Mouse (Mus musculus): ENCODE measurements around the gene Fndc11.

Gene Fndc11

DNA sequence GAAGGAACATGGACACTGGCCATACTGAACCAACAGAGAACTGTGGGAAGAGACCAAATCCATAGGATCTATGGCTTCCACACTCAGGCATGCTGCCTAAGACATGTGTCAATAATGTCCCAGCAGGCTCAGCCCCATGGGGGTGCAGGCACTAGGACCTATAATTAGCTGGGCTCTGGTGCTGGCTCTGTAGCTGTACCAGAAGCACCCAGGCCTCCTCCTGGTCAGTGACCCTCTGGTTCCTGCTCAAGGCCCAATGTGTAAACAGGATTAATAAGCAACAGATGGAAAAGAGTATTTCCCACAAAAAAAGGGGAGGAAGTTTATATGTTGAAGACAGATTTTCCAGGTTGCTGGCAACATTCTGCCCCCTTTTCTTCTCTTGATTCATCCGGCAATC is 33.4 kb downstream of the Fndc11 start:
- no peak for DNase-seq (ENCODE audit: extremely low read depth, low read depth)

GRCm38 (mm10) chr2:181266839-181267238 is 47.0 kb downstream of the Fndc11 start:
- no peak for DNase-seq (ENCODE audit: extremely low read depth, low read depth)

- DNase-seq (ENCODE audit: extremely low read depth, low read depth): no peak
Observed at GRCm38 (mm10) chr2:181272092-181272491, 52.3 kb downstream of the Fndc11 start.

All from MEL-GATA-1-ER (cell line).